Mouse (Mus musculus) intestine, embryonic 16.5 days (tissue): ENCODE measurements around the gene Klf6. TPM values are rescaled to one million over a fixed set of nuclear protein-coding genes. Genes with fewer than 3 reads are reported as not detected.

Experiments
- ATAC-seq: fragments of 200-750 bp; cut with Nextera tagmentation; 2 replicates; pipeline ENCODE4 v1.8.0; 2017; ENCODE audit warnings: moderate TSS enrichment, moderate library complexity
- H3K27ac ChIP-seq: fragments of 300-500 bp; sonication (generic); 2 replicates; pipeline ENCODE4 v1.5.1; 2014; ENCODE audit warnings: mild to moderate bottlenecking, low read length
- H3K27me3 ChIP-seq: fragments of 300-500 bp; sonication (generic); replicated peaks from 2 replicates; pipeline ENCODE4 v1.6.1; 2014; ENCODE audit warnings: low read length, control low read depth, mixed read lengths; ENCODE audit not compliant: control insufficient read depth, insufficient read depth
- H3K36me3 ChIP-seq: fragments of 300-500 bp; sonication (generic); 2 replicates; pipeline ENCODE4 v1.6.1; 2014; ENCODE audit warnings: low read length, control low read depth; ENCODE audit not compliant: control insufficient read depth, insufficient read depth
- H3K4me1 ChIP-seq: fragments of 300-500 bp; sonication (generic); 2 replicates; pipeline ENCODE4 v1.6.1; 2014; ENCODE audit warnings: low read length, control low read depth, mixed read lengths; ENCODE audit not compliant: control insufficient read depth, insufficient read depth
- H3K4me2 ChIP-seq: fragments of 300-500 bp; sonication (generic); 2 replicates; pipeline ENCODE4 v1.6.1; 2014; ENCODE audit warnings: low read depth, low read length, control low read depth
- H3K4me3 ChIP-seq: fragments of 300-500 bp; sonication (generic); 2 replicates; pipeline ENCODE4 v1.5.1; 2014; ENCODE audit warnings: mild to moderate bottlenecking, low read length
- H3K9ac ChIP-seq: fragments of 300-500 bp; sonication (generic); 2 replicates; pipeline ENCODE4 v1.6.1; 2014; ENCODE audit warnings: low read depth, low read length
- H3K9me3 ChIP-seq: fragments of 300-500 bp; sonication (generic); 2 replicates; pipeline ENCODE4 v1.6.1; 2016; ENCODE audit warnings: low read length, control low read depth; ENCODE audit not compliant: control insufficient read depth
- WGBS: fragments of 180-500 bp; shearing (Covaris S2); extraction: QIAGEN DNeasy Blood & Tissue Kit; methylation state at CpG from one replicate; pipeline ENCODE4 v1.1.7; 2014; 5-methylcytosine and 5-hydroxymethylcytosine counted together
- polyA plus RNA-seq: library from polyadenylated mRNA; unstranded; fragments of >200 nt; fragmentation: Nextera tagmentation; extraction: Ambion mirVana; gene quantifications from 2 replicates; pipeline ENCODE4 v1.2.1, GENCODE M21; 2015

The Klf6 gene
- polyA plus RNA-seq, 1 experiment from 2014 or later = 71.5 TPM

DNA sequence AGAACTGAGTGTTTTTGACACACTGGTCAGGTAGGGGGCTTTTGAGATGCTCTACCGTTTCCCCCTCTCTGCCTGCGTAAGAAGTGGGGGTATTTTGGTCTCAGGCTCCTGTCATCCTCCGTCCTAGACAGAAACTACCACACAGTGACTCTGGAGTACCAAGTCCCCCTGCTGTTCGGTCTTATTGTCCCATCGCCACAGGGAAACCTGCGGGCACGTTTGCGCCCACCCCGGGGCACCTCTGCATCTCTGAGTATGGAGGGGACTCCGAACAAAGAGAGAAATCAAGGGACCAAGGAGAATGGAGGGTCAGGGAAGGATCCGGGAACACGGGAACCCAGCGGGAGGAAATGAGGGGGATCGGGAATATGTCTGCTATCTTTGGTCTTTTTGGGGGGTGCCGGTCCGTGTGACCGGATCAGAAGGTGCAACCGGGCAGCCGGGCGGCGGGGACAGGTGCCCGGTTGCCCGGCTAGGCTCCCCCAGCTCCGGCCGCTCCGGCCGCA, 578 bp upstream of the Klf6 start:
- peak overlapping the region; percentile 74 for H3K4me2 ChIP-seq
- WGBS = 1% methylated on average over 27 of the region's 27 CpGs
- H3K4me3 ChIP-seq = peak overlapping the region; percentile 66
- ATAC-seq = peak; percentile 54
- H3K27ac ChIP-seq = peak overlapping the region; percentile 97
- H3K4me1 ChIP-seq = peaks cover 20% of the 10 kb centered on the region
- peak overlapping the region; percentile 90 for H3K9ac ChIP-seq
- no peaks in the 10 kb centered on the region for H3K9me3 ChIP-seq
- peaks cover 9% of the 10 kb centered on the region for H3K36me3 ChIP-seq
- no peaks in the 10 kb centered on the region for H3K27me3 ChIP-seq

DNA sequence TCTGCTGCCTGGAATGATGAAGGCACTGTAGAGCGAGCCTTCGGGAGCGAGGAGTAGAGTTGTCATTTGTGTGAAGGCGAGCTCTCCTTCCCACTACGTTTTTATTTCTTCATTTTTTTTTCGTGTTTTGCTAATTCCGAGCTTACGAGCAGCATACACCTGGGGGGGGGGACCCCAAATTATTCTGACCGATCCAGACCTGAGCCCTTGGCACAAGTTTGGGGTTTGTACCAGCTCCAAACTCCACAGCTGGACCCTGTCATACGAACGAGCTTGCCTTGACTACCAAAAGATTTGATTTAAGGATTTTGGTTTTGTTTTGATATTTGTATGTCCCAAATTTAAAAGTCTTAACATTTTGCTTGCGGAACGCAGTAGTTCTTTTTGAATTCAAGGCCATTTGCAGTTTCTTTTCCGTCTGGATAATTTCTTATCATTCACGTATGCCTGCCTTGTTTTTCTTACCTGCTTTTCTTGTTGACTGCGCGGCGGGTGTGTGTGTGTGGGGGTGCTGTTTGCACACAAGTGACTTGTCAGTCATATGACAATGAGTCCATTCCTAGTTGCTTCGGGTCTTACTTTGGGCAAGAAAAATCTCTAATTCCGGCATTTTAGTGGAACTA, 832 bp downstream of the Klf6 start:
- Histone ChIP-seq H3K4me1 (peaks cover 25% of the 10 kb centered on the region), H3K27ac (peak overlapping the region; percentile 98), H3K9ac (peak overlapping the region; percentile 86), H3K9me3 (no peaks in the 10 kb centered on the region), H3K27me3 (no peaks in the 10 kb centered on the region), H3K4me3 (peak overlapping the region; percentile 82), H3K4me2 (peak overlapping the region; percentile 55), H3K36me3 (peaks cover 18% of the 10 kb centered on the region)
- ATAC-seq = no peak
- under 1% methylated on average over 20 of the region's 20 CpGs for WGBS

- Histone ChIP-seq H3K4me2 (peak overlapping the region; percentile 55), H3K9me3 (no peaks in the 10 kb centered on the region), H3K4me1 (peaks cover 27% of the 10 kb centered on the region), H3K9ac (peak overlapping the region; percentile 86), H3K4me3 (peak overlapping the region; percentile 82), H3K27ac (peak overlapping the region; percentile 98), H3K36me3 (peaks cover 22% of the 10 kb centered on the region), H3K27me3 (no peaks in the 10 kb centered on the region)
- WGBS = 2% methylated on average over 16 of the region's 16 CpGs
- no peak for ATAC-seq
These were observed 1.5 kb downstream of the Klf6 start for GRCm38 (mm10) chr13:5862626-5863407.

GRCm38 (mm10) chr13:5863408-5863891, 2.2 kb downstream of the Klf6 start:
- ATAC-seq = peak; percentile 21
- Histone ChIP-seq H3K9ac (peak overlapping the region; percentile 86), H3K36me3 (peaks cover 23% of the 10 kb centered on the region), H3K27me3 (no peaks in the 10 kb centered on the region), H3K4me1 (peaks cover 27% of the 10 kb centered on the region), H3K4me2 (peak overlapping the region; percentile 55), H3K9me3 (no peaks in the 10 kb centered on the region), H3K27ac (peak overlapping the region; percentile 98), H3K4me3 (peak overlapping the region; percentile 82)
- WGBS = under 1% methylated on average over 5 of the region's 5 CpGs

DNA sequence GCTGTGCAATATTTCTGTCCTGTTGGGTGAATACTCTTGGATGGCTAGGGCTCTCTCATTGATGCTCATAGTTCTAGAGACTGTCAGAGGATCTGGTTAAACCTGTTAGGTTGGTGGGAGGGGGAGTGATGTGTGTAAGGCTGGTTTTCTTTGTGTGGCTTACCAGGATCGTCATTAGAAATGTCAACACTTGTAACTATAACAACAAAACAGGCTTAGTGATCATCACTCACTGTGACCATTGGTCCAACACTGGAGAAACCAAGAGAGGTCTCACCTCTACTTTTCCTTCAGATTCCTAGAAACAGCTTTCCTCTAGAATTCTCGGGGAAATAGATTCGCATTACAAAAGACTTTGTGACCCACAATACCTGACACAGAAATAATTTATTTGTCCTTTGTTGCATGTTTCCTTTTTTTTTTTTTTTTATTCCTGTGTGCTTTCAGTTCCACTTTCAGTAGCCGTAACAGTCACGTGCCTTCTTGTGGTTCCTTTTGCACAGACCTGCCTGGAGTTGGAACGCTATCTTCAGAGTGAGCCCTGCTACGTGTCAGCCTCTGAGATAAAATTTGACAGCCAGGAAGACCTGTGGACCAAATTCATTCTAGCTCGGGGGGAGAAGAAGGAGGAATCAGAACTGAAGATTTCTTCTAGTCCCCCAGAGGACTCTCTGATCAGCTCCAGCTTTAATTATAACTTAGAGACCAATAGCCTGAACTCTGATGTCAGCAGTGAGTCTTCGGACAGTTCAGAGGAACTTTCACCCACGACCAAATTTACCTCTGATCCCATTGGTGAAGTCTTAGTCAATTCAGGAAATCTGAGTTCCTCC, 3.2 kb downstream of the Klf6 start:
- peak overlapping the region; percentile 55 for H3K4me2 ChIP-seq
- peak overlapping the region; percentile 65; the same call in 1 of the 2 replicates for H3K27ac ChIP-seq
- peaks cover 30% of the 10 kb centered on the region for H3K4me1 ChIP-seq

GRCm38 (mm10) chr13:5865098-5865415, 3.8 kb downstream of the Klf6 start:
- 87% methylated on average over 9 of the region's 9 CpGs for WGBS
- H3K4me1 ChIP-seq = peaks cover 31% of the 10 kb centered on the region
- 0 out of 2 replicates have a peak overlapping the region, but pooled peaks have one; percentile 24 for H3K9ac ChIP-seq
- H3K27me3 ChIP-seq = no peaks in the 10 kb centered on the region
- peak overlapping the region; percentile 14; the same call in 1 of the 2 replicates for H3K4me3 ChIP-seq
- peaks cover 27% of the 10 kb centered on the region for H3K36me3 ChIP-seq
- H3K9me3 ChIP-seq = no peaks in the 10 kb centered on the region
- H3K4me2 ChIP-seq = peak overlapping the region; percentile 12; the same call in 1 of the 2 replicates
- ATAC-seq = no peak
- H3K27ac ChIP-seq = no peak overlapping the region

More for the DNA sequence above, 3.2 kb downstream of the Klf6 start:
- Histone ChIP-seq H3K9ac (peak overlapping the region; percentile 62), H3K4me3 (peak overlapping the region; percentile 43), H3K27me3 (no peaks in the 10 kb centered on the region), H3K36me3 (peaks cover 27% of the 10 kb centered on the region), H3K9me3 (no peaks in the 10 kb centered on the region)
- ATAC-seq = no peak
- WGBS = 50% methylated on average over 10 of the region's 10 CpGs

- H3K4me3 ChIP-seq = no peak overlapping the region
- no peaks in the 10 kb centered on the region for H3K27me3 ChIP-seq
- H3K9me3 ChIP-seq = no peaks in the 10 kb centered on the region
- no peak overlapping the region for H3K9ac ChIP-seq
- H3K27ac ChIP-seq = no peak overlapping the region
- H3K4me1 ChIP-seq = peaks cover 35% of the 10 kb centered on the region
- H3K4me2 ChIP-seq = no peak overlapping the region
- 81% methylated on average over 6 of the region's 6 CpGs for WGBS
- peaks cover 27% of the 10 kb centered on the region for H3K36me3 ChIP-seq
- no peak for ATAC-seq
These were observed 4.8 kb downstream of the Klf6 start for GRCm38 (mm10) chr13:5866091-5866490.

DNA sequence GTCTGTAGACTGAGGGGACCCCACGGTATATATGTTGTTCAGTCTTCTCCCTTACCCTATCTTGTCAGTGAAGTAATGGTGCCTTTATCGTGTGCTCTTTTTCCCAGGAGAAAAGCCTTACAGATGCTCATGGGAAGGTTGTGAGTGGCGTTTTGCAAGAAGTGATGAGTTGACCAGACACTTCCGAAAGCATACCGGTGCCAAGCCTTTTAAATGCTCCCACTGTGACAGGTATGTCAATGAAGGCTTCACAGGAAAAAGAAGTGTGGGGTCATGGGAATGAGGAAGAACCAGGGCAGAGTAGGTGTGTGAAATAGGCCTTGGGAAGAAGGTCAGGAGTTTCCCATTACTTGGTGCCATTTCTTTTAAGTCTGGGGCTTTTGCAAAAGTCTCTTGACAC, 5.2 kb downstream of the Klf6 start:
- Histone ChIP-seq H3K9ac (no peak overlapping the region), H3K27ac (no peak overlapping the region), H3K4me3 (no peak overlapping the region), H3K4me1 (peaks cover 35% of the 10 kb centered on the region), H3K9me3 (no peaks in the 10 kb centered on the region), H3K27me3 (no peaks in the 10 kb centered on the region), H3K36me3 (peaks cover 27% of the 10 kb centered on the region), H3K4me2 (no peak overlapping the region)
- 91% methylated on average over 5 of the region's 5 CpGs for WGBS
- no peak for ATAC-seq

GRCm38 (mm10) chr13:5868376-5868775, 7.1 kb downstream of the Klf6 start:
- ATAC-seq = no peak
- Histone ChIP-seq H3K27me3 (no peaks in the 10 kb centered on the region), H3K4me1 (peaks cover 35% of the 10 kb centered on the region), H3K36me3 (peaks cover 27% of the 10 kb centered on the region), H3K4me3 (no peak overlapping the region), H3K9me3 (no peaks in the 10 kb centered on the region), H3K27ac (no peak overlapping the region), H3K9ac (no peak overlapping the region), H3K4me2 (no peak overlapping the region)
- WGBS = 82% methylated on average over 8 of the region's 8 CpGs
